Mouse (Mus musculus): ENCODE data around the gene Olfr95. TPM values are rescaled to one million over a fixed set of nuclear protein-coding genes. Genes with fewer than 3 reads are reported as not detected.

Gene Olfr95
- polyA plus RNA-seq, 1 experiment from 2014 or later: not detected

DNA sequence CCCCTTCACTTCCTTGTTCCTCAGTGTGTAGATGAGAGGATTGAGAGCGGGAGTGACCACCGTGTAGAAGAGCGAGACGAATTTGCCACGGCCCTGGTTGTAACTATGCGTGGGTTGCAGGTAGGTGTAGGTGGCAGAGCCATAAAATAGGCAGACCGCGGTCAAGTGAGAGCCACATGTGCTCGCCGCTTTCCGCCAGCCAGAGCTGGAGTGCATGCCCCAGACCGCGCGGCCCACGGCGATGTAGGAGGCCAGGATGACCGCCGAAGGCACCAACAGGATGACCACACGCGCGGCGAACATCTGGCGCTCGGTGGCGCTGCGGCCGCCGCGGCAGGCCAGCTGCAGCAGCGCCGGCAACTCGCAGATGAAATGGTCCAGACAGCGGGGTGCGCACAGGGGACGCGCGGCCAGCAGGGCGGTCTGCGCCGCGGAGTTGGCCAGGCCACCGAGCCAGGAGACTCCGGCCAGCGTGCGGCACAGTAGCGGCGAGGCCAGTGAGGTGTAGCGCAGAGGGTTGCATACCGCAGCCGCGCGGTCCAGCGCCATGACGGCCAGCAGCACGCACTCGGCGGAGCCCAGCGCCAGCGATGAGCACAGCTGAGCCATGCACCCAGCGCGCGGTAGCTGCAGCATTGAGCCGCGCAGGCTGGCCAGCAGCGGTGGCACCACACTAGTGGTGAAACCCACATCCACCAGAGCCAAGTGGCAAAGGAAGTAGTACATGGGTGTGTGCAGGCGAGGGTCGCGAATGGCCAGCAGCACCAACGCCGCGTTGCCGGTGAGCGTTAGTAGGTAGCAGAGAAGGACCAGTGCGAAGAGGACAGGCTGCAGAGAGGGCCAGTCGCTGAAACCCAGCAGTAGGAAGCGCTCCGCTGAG, 15.8 kb downstream of the Olfr95 start:
- peak; percentile 37; the same call in 1 of the 2 replicates for ATAC-seq

DNA sequence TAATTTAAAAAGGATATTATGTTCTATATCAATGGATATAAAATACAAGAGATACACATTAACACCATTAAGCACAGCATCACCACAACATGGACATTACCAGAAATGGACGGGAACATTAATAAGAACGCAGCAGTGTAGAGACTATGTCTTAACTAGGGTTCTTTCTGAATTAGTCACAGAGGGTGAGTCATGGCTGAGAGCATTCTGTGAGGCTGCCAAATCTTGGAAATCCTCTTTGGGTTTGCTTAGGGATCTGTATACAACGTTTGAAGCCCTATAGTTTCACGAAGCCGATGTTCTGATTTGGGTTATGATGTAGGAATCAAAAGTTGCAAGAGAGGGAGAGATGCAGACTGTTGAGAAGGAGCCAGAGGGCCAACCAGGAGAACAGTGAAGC, 18.1 kb downstream of the Olfr95 start:
- Histone ChIP-seq H3K4me2 (replicated peaks; ENCODE audit: low read depth, low read length) (no peak overlapping the region), H3K4me3 (ENCODE audit: low read depth, low read length) (no peak overlapping the region), H3K9ac (replicated peaks; ENCODE audit: low read depth) (no peak overlapping the region), H3K36me3 (ENCODE audit: insufficient read depth, low read length) (no peaks in the 10 kb centered on the region), H3K9me3 (ENCODE audit: low read length) (no peaks in the 10 kb centered on the region), H3K4me1 (ENCODE audit: insufficient read depth, low read depth, low read length) (no peaks in the 10 kb centered on the region), H3K27me3 (replicated peaks; ENCODE audit: insufficient read depth, low read length) (peaks cover 13% of the 10 kb centered on the region), H3K27ac (ENCODE audit: low read length) (no peak overlapping the region)
- TF ChIP-seq CTCF (IDR thresholded peaks at IDR 0.05) (no peak), EP300 (IDR thresholded peaks at IDR 0.05) (no peak)
- 87% methylated on average over 5 of the region's 5 CpGs for WGBS
- ATAC-seq (no peak), DNase-seq (ENCODE audit: low spot score) (no peak)

More for the DNA sequence above, 15.8 kb downstream of the Olfr95 start:
- H3K4me1 ChIP-seq (ENCODE audit: insufficient read depth, low read depth, low read length): no peaks in the 10 kb centered on the region
- peak overlapping the region; percentile 54 for H3K4me2 ChIP-seq (replicated peaks; ENCODE audit: low read depth, low read length)
- H3K4me3 ChIP-seq (ENCODE audit: low read depth, low read length): peak overlapping the region; percentile 21
- 2% methylated on average over 76 of the region's 77 CpGs for WGBS
- no peaks in the 10 kb centered on the region for H3K9me3 ChIP-seq (ENCODE audit: low read length)
- TF ChIP-seq EP300 (IDR thresholded peaks at IDR 0.05): no peak
- TF ChIP-seq CTCF (IDR thresholded peaks at IDR 0.05): peak; percentile 5; the same call in 1 of the 2 replicates
- no peak overlapping the region for H3K27ac ChIP-seq (ENCODE audit: low read length)
- H3K27me3 ChIP-seq (replicated peaks; ENCODE audit: insufficient read depth, low read length): peaks cover 13% of the 10 kb centered on the region
- DNase-seq (ENCODE audit: low spot score): no peak
- H3K9ac ChIP-seq (replicated peaks; ENCODE audit: low read depth): no peak overlapping the region
- no peaks in the 10 kb centered on the region for H3K36me3 ChIP-seq (ENCODE audit: insufficient read depth, low read length)

DNA sequence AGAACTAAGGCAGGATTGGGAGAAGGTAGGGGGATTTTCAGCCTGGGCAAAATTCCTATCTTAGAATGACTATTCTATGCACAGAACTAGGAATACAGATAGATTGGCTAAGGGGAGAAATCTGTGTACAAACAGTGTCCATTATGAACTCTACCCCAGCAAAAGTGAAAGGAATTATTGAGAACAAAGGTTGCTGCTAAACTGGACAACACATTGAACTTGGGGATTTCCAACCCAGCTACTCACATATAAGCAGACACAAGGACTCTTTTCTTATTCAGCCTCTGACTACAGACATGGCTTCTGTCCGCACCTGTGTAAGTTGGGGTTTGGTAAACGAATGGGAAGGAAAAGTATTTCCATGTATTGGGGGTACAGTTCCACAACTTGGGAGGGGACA, 19.3 kb downstream of the Olfr95 start, which contains the start of gene Ubd:
Ubd (plus strand) TSS at position 237 of the 400 bp plus-strand sequence.
- H3K4me1 ChIP-seq (ENCODE audit: insufficient read depth, low read depth, low read length): no peaks in the 10 kb centered on the region
- no peaks in the 10 kb centered on the region for H3K9me3 ChIP-seq (ENCODE audit: low read length)
- H3K9ac ChIP-seq (replicated peaks; ENCODE audit: low read depth): no peak within 1 kb of the TSS
- no peak within 1 kb of the TSS for H3K4me2 ChIP-seq (replicated peaks; ENCODE audit: low read depth, low read length)
- H3K36me3 ChIP-seq (ENCODE audit: insufficient read depth, low read length): no peaks in the 10 kb centered on the region
- no peak for TF ChIP-seq EP300 (IDR thresholded peaks at IDR 0.05)
- TF ChIP-seq CTCF (IDR thresholded peaks at IDR 0.05): no peak
- H3K27me3 ChIP-seq (replicated peaks; ENCODE audit: insufficient read depth, low read length): peaks cover 13% of the 10 kb centered on the region
- no peak for DNase-seq (ENCODE audit: low spot score)
- no peak within 1 kb of the TSS for H3K4me3 ChIP-seq (ENCODE audit: low read depth, low read length)
- no peak within 1 kb of the TSS for H3K27ac ChIP-seq (ENCODE audit: low read length)
- no peak for ATAC-seq
- WGBS: 76% methylated on average over 2 of the region's 2 CpGs

- Histone ChIP-seq H3K27ac (ENCODE audit: low read length) (no peak overlapping the region), H3K9me3 (ENCODE audit: low read length) (no peaks in the 10 kb centered on the region), H3K4me2 (replicated peaks; ENCODE audit: low read depth, low read length) (no peak overlapping the region), H3K4me1 (ENCODE audit: insufficient read depth, low read depth, low read length) (no peaks in the 10 kb centered on the region), H3K9ac (replicated peaks; ENCODE audit: low read depth) (no peak overlapping the region), H3K4me3 (ENCODE audit: low read depth, low read length) (no peak overlapping the region), H3K27me3 (replicated peaks; ENCODE audit: insufficient read depth, low read length) (peaks cover 12% of the 10 kb centered on the region), H3K36me3 (ENCODE audit: insufficient read depth, low read length) (no peaks in the 10 kb centered on the region)
- no peak for TF ChIP-seq EP300 (IDR thresholded peaks at IDR 0.05)
- no peak for TF ChIP-seq CTCF (IDR thresholded peaks at IDR 0.05)
- DNase-seq (ENCODE audit: low spot score) (no peak), ATAC-seq (no peak)
Measured at GRCm38 (mm10) chr17:37193032-37193431, 19.9 kb downstream of the Olfr95 start.

GRCm38 (mm10) chr17:37190711-37191110, 22.2 kb downstream of the Olfr95 start:
- DNase-seq (ENCODE audit: low spot score) (peak; percentile 24), ATAC-seq (no peak)
- H3K9me3 ChIP-seq (ENCODE audit: low read length): no peaks in the 10 kb centered on the region
- H3K4me1 ChIP-seq (ENCODE audit: insufficient read depth, low read depth, low read length): no peaks in the 10 kb centered on the region
- no peaks in the 10 kb centered on the region; the same call in 1 of the 2 replicates for H3K27me3 ChIP-seq (replicated peaks; ENCODE audit: insufficient read depth, low read length)
- H3K36me3 ChIP-seq (ENCODE audit: insufficient read depth, low read length): no peaks in the 10 kb centered on the region
- WGBS: 41% methylated on average over 2 of the region's 2 CpGs
- H3K9ac ChIP-seq (replicated peaks; ENCODE audit: low read depth): no peak overlapping the region
- no peak overlapping the region for H3K27ac ChIP-seq (ENCODE audit: low read length)
- TF ChIP-seq CTCF (IDR thresholded peaks at IDR 0.05) (no peak), EP300 (IDR thresholded peaks at IDR 0.05) (no peak)
- no peak overlapping the region for H3K4me3 ChIP-seq (ENCODE audit: low read depth, low read length)
- no peak overlapping the region for H3K4me2 ChIP-seq (replicated peaks; ENCODE audit: low read depth, low read length)

DNA sequence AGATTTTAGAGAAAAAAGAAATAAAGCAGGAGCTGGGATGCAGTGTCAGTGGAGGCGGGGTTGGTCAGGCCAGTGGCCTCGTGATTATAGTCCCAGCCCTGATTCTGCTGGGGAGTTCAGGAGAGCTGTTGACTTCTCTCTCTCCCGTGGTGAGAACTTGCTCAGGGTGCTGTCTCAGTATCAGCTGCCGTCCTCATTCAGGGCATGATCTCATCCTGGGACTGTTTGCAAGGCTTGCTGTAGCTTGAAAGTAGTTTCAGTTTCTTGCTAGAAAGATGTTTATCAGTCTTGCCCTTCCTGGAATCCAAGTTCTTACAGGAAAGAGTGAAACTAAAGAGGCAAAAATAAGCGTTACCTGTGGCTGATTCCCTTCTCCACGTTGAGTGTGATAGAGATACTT, 27.4 kb downstream of the Olfr95 start:
- ATAC-seq (no peak), DNase-seq (ENCODE audit: low spot score) (no peak)
- Histone ChIP-seq H3K4me2 (replicated peaks; ENCODE audit: low read depth, low read length) (no peak overlapping the region), H3K9me3 (ENCODE audit: low read length) (no peaks in the 10 kb centered on the region), H3K36me3 (ENCODE audit: insufficient read depth, low read length) (no peaks in the 10 kb centered on the region), H3K27ac (ENCODE audit: low read length) (no peak overlapping the region), H3K9ac (replicated peaks; ENCODE audit: low read depth) (no peak overlapping the region), H3K4me3 (ENCODE audit: low read depth, low read length) (no peak overlapping the region), H3K4me1 (ENCODE audit: insufficient read depth, low read depth, low read length) (no peaks in the 10 kb centered on the region), H3K27me3 (replicated peaks; ENCODE audit: insufficient read depth, low read length) (no peaks in the 10 kb centered on the region)
- WGBS: 32% methylated on average over 6 of the region's 6 CpGs
- no peak for TF ChIP-seq EP300 (IDR thresholded peaks at IDR 0.05)
- no peak for TF ChIP-seq CTCF (IDR thresholded peaks at IDR 0.05)
